Mouse (Mus musculus): Measurements from ENCODE around the gene Chp2.

- TF ChIP-seq CTCF (IDR thresholded peaks at IDR 0.05; ENCODE audit: extremely low read depth, insufficient read depth, insufficient read length, insufficient replicate concordance) (peak; percentile 41; the same call in 1 of the 2 replicates), POLR2A (IDR thresholded peaks at IDR 0.05; ENCODE audit: low read depth, low read length) (no peak)
Observed at GRCm38 (mm10) chr7:122242260-122242659, 23.0 kb downstream of the Chp2 start.
